Mouse (Mus musculus): ENCODE measurements around the gene Shisa3. TPM values are rescaled to one million over a fixed set of nuclear protein-coding genes. Genes with fewer than 3 reads are reported as not detected.

Shisa3 gene
- polyA plus RNA-seq, 1 experiment: not detected

DNA sequence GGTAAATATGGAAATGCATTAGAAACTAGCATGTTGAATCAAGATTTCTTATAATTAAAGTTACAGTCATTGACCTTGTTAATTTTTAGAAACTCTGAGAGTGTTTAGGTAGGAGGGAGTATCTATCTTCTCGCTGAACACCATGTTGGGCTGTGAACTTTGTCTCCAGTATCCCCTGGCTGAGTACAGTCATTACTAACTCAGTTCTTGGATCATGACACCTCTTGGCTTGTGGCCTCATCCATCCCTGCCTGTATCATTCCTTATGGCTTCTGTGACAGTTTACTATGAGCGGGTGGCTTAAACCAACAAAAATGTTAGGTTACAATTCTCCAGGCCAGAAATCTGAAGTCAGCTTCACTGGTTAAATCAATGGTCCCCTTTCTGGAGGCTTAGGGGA lies 32.0 kb upstream of the Shisa3 start:
- Histone ChIP-seq H3ac (ENCODE audit: control insufficient read depth, insufficient read length, low read depth) (no peak overlapping the region), H3K36me3 (ENCODE audit: control insufficient read depth, insufficient read depth) (no peaks in the 10 kb centered on the region), H3K79me3 (ENCODE audit: low read depth) (no peaks in the 10 kb centered on the region), H3K4me3 (ENCODE audit: insufficient read depth, poor library complexity, severe bottlenecking) (no peak overlapping the region), H3K79me2 (ENCODE audit: control insufficient read depth, insufficient read depth) (no peaks in the 10 kb centered on the region), H3K27me3 (ENCODE audit: control insufficient read depth, insufficient read depth, insufficient read length) (no peaks in the 10 kb centered on the region)
- no peak for TF ChIP-seq CTCF (IDR thresholded peaks at IDR 0.05; ENCODE audit: control insufficient read depth, insufficient read depth, insufficient read length)
- TF ChIP-seq MYOD1 (IDR thresholded peaks at IDR 0.05; ENCODE audit: control insufficient read depth, insufficient read length, low read depth): no peak
- no peak for TF ChIP-seq MAX (IDR thresholded peaks at IDR 0.05)
- TF ChIP-seq FOSL1 (IDR thresholded peaks at IDR 0.05; ENCODE audit: insufficient read depth, low read length, poor library complexity, severe bottlenecking): no peak
- TF ChIP-seq USF1 (IDR thresholded peaks at IDR 0.05; ENCODE audit: low read depth): no peak
- no peak for TF ChIP-seq MYOG (IDR thresholded peaks at IDR 0.05; ENCODE audit: control insufficient read depth, extremely low read depth, insufficient read length)
- no peak for TF ChIP-seq CEBPB (IDR thresholded peaks at IDR 0.05; ENCODE audit: low read depth)

DNA sequence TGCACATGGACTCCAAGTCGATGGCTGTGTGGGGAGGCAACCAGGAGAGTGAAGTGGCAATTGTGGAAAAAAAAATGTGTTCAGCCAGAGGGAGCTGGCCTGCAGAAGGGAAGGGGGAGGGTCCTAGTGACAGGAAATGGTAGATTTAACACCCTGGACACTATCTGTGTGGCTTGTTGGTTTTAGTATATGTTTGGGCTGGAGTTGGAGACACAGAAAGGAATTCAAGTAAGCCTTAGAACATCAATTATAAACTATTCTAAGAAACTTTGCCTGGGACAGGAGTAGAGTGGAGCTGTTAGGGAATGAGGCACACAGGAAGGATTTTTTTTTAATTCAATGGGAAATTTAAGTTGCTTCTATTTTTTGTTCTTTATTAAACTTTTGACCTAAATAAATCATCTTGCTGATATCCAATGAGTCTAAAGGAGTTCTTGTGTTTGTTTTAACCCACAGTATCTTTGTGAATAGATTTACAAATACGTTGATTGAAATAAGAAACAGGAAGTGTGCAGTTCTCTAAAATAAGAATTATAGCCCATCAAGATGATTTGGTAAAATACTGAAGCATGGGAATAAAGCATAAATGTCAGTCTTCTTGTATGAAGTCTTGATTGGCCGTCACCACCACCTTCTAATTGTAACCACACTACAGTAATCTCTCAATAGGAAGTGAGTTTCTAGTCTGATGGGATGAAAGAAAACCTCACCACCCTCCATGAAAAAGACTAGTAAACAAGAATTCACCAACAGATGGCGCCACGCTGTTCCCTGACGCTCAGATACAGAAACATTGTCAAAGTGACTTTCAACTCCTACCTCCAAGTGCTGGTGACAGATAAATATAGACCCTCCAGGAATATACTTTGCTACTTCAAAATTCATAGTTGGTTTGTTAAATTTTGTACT lies 27.7 kb upstream of the Shisa3 start:
- Histone ChIP-seq H3K79me3 (ENCODE audit: low read depth) (no peaks in the 10 kb centered on the region), H3K27me3 (ENCODE audit: control insufficient read depth, insufficient read depth, insufficient read length) (no peaks in the 10 kb centered on the region), H3K4me3 (ENCODE audit: insufficient read depth, poor library complexity, severe bottlenecking) (no peak overlapping the region), H3K36me3 (ENCODE audit: control insufficient read depth, insufficient read depth) (no peaks in the 10 kb centered on the region), H3K79me2 (ENCODE audit: control insufficient read depth, insufficient read depth) (no peaks in the 10 kb centered on the region), H3ac (ENCODE audit: control insufficient read depth, insufficient read length, low read depth) (no peak overlapping the region)
- TF ChIP-seq MAX (IDR thresholded peaks at IDR 0.05) (no peak), FOSL1 (IDR thresholded peaks at IDR 0.05; ENCODE audit: insufficient read depth, low read length, poor library complexity, severe bottlenecking) (no peak), MYOG (IDR thresholded peaks at IDR 0.05; ENCODE audit: control insufficient read depth, extremely low read depth, insufficient read length) (no peak), CEBPB (IDR thresholded peaks at IDR 0.05; ENCODE audit: low read depth) (no peak), MYOD1 (IDR thresholded peaks at IDR 0.05; ENCODE audit: control insufficient read depth, insufficient read length, low read depth) (no peak), CTCF (IDR thresholded peaks at IDR 0.05; ENCODE audit: control insufficient read depth, insufficient read depth, insufficient read length) (no peak), USF1 (IDR thresholded peaks at IDR 0.05; ENCODE audit: low read depth) (no peak)

- no peak for TF ChIP-seq USF1 (IDR thresholded peaks at IDR 0.05; ENCODE audit: low read depth)
- no peaks in the 10 kb centered on the region for H3K79me2 ChIP-seq (ENCODE audit: control insufficient read depth, insufficient read depth)
- H3K27me3 ChIP-seq (ENCODE audit: control insufficient read depth, insufficient read depth, insufficient read length): no peaks in the 10 kb centered on the region
- H3ac ChIP-seq (ENCODE audit: control insufficient read depth, insufficient read length, low read depth): no peak overlapping the region
- H3K79me3 ChIP-seq (ENCODE audit: low read depth): no peaks in the 10 kb centered on the region
- no peak overlapping the region for H3K4me3 ChIP-seq (ENCODE audit: insufficient read depth, poor library complexity, severe bottlenecking)
- H3K36me3 ChIP-seq (ENCODE audit: control insufficient read depth, insufficient read depth): no peaks in the 10 kb centered on the region
These were observed 12.6 kb upstream of the Shisa3 start for GRCm38 (mm10) chr5:67595070-67595469.

GRCm38 (mm10) chr5:67595629-67596028 lies 12.1 kb upstream of the Shisa3 start:
- no peaks in the 10 kb centered on the region for H3K27me3 ChIP-seq (ENCODE audit: control insufficient read depth, insufficient read depth, insufficient read length)
- no peak overlapping the region for H3K4me3 ChIP-seq (ENCODE audit: insufficient read depth, poor library complexity, severe bottlenecking)
- H3K36me3 ChIP-seq (ENCODE audit: control insufficient read depth, insufficient read depth): no peaks in the 10 kb centered on the region
- no peak overlapping the region for H3ac ChIP-seq (ENCODE audit: control insufficient read depth, insufficient read length, low read depth)
- no peaks in the 10 kb centered on the region for H3K79me3 ChIP-seq (ENCODE audit: low read depth)
- H3K79me2 ChIP-seq (ENCODE audit: control insufficient read depth, insufficient read depth): no peaks in the 10 kb centered on the region
- TF ChIP-seq CTCF (IDR thresholded peaks at IDR 0.05; ENCODE audit: control insufficient read depth, insufficient read depth, insufficient read length): no peak
- no peak for TF ChIP-seq MYOD1 (IDR thresholded peaks at IDR 0.05; ENCODE audit: control insufficient read depth, insufficient read length, low read depth)
- TF ChIP-seq CEBPB (IDR thresholded peaks at IDR 0.05; ENCODE audit: low read depth): no peak
- no peak for TF ChIP-seq MYOG (IDR thresholded peaks at IDR 0.05; ENCODE audit: control insufficient read depth, extremely low read depth, insufficient read length)

DNA sequence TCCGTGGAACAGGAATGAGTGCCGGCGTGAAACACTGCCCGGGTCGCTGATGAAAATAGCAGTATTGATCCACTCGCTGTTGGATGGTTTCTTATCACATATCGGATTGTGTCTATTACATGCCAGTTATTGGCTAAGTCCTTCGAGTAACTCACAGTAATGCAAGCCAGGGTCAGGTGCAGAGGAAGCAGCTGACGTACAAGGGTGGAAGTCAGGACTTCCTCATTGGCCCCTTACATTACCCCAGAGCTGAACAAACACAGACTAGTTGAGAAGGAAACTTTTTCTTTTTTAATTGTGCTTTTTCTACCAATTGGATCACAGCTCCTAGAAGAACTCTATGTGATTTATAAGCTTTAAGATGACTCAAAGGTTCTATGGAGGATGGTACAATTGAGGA lies 7.7 kb upstream of the Shisa3 start:
- no peak overlapping the region for H3ac ChIP-seq (ENCODE audit: control insufficient read depth, insufficient read length, low read depth)
- H3K36me3 ChIP-seq (ENCODE audit: control insufficient read depth, insufficient read depth): no peaks in the 10 kb centered on the region
- no peaks in the 10 kb centered on the region for H3K79me3 ChIP-seq (ENCODE audit: low read depth)
- TF ChIP-seq MYOD1 (IDR thresholded peaks at IDR 0.05; ENCODE audit: control insufficient read depth, insufficient read length, low read depth) (no peak), FOSL1 (IDR thresholded peaks at IDR 0.05; ENCODE audit: insufficient read depth, low read length, poor library complexity, severe bottlenecking) (no peak), USF1 (IDR thresholded peaks at IDR 0.05; ENCODE audit: low read depth) (no peak), CEBPB (IDR thresholded peaks at IDR 0.05; ENCODE audit: low read depth) (no peak), CTCF (IDR thresholded peaks at IDR 0.05; ENCODE audit: control insufficient read depth, insufficient read depth, insufficient read length) (no peak)
- no peaks in the 10 kb centered on the region for H3K27me3 ChIP-seq (ENCODE audit: control insufficient read depth, insufficient read depth, insufficient read length)
- no peak overlapping the region for H3K4me3 ChIP-seq (ENCODE audit: insufficient read depth, poor library complexity, severe bottlenecking)
- H3K79me2 ChIP-seq (ENCODE audit: control insufficient read depth, insufficient read depth): no peaks in the 10 kb centered on the region

DNA sequence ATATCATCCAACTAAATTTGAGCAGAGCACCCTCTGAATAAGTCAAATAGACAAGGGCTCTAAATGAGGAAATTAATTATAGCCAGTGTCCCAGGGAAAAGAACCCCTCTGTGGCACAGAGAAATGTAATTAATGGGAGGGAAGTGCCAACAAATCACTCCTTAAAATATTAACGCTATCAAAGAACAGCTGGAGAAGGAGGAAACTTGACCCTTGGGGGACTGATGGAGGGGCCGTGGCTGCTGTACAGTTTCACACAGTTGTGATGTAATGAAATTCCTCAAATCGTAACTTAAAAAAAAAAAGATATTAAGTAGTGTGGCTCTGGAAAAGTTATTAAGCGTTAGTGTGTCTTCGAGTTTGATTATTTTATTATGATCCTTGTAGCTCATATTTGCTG lies 1.7 kb upstream of the Shisa3 start:
- TF ChIP-seq FOSL1 (IDR thresholded peaks at IDR 0.05; ENCODE audit: insufficient read depth, low read length, poor library complexity, severe bottlenecking) (no peak), USF1 (IDR thresholded peaks at IDR 0.05; ENCODE audit: low read depth) (no peak), MYOG (IDR thresholded peaks at IDR 0.05; ENCODE audit: control insufficient read depth, extremely low read depth, insufficient read length) (no peak), MYOD1 (IDR thresholded peaks at IDR 0.05; ENCODE audit: control insufficient read depth, insufficient read length, low read depth) (no peak), CTCF (IDR thresholded peaks at IDR 0.05; ENCODE audit: control insufficient read depth, insufficient read depth, insufficient read length) (no peak), MAX (IDR thresholded peaks at IDR 0.05) (no peak), CEBPB (IDR thresholded peaks at IDR 0.05; ENCODE audit: low read depth) (no peak)
- no peak overlapping the region for H3ac ChIP-seq (ENCODE audit: control insufficient read depth, insufficient read length, low read depth)
- no peaks in the 10 kb centered on the region for H3K79me2 ChIP-seq (ENCODE audit: control insufficient read depth, insufficient read depth)
- H3K79me3 ChIP-seq (ENCODE audit: low read depth): no peaks in the 10 kb centered on the region
- no peaks in the 10 kb centered on the region for H3K36me3 ChIP-seq (ENCODE audit: control insufficient read depth, insufficient read depth)
- H3K4me3 ChIP-seq (ENCODE audit: insufficient read depth, poor library complexity, severe bottlenecking): no peak overlapping the region
- no peaks in the 10 kb centered on the region for H3K27me3 ChIP-seq (ENCODE audit: control insufficient read depth, insufficient read depth, insufficient read length)
